Mouse (Mus musculus): ENCODE measurements around the gene Dmkn. TPM values are rescaled to one million over a fixed set of nuclear protein-coding genes. Genes with fewer than 3 reads are reported as not detected.
"Not testable (repeated sequence)": the region's sequence is repeated elsewhere in the genome, so short reads cannot be mapped to it uniquely, and the experiment has no call there.

Dmkn gene
- total RNA-seq, 2 experiments from 2014 or later, result 0.98 to 1.2 TPM

- TF ChIP-seq CTCF (IDR thresholded peaks at IDR 0.05), result peak; percentile 45
- Histone ChIP-seq H3K27ac (no peak overlapping the region), H3K4me3 (no peak overlapping the region)
- intact Hi-C loops (cut with DNase I), result no loop called here
- peak; percentile 27 for DNase-seq
These were observed 42.4 kb downstream of the Dmkn start for GRCm38 (mm10) chr7:30805924-30806323.

- Histone ChIP-seq H3K4me3 (no peak overlapping the region), H3K27ac (no peak overlapping the region)
- intact Hi-C loops (cut with DNase I), result no loop called here
- TF ChIP-seq CTCF (IDR thresholded peaks at IDR 0.05), result peak; percentile 9; the same call in 1 of the 2 replicates
- no peak for DNase-seq
These were observed 46.8 kb downstream of the Dmkn start for GRCm38 (mm10) chr7:30810319-30810718.

DNA sequence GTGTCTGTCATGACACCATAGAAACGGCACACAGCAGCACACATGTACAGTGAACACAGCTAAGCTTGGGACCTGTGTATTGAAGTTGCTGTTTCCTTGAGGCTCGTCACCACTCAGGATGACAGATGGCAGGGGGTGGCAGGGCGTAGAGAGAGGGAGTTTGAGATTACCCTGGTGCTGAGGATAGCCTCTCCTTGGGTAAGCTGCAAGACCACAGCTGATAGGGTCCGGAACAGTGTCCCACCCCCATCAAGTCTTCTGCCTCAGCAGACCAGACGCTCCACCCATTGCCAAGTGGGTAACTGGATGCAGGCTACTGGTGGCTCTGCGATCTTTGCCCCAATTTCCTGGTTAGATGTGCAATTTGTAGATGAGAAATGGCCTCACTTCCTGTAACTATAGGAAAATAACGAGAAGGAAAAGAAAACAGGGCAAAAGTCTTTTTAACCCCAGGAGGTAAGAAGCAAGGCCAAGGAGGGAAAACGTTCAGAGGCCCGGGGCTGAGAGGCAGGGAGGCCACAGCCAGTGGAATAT, 48.3 kb downstream of the Dmkn start:
- Histone ChIP-seq H3K4me3 (no peak overlapping the region), H3K27ac (no peak overlapping the region)
- no peak for DNase-seq
- TF ChIP-seq CTCF (IDR thresholded peaks at IDR 0.05), result no peak
- intact Hi-C loops (cut with DNase I), result no loop called here

- Histone ChIP-seq H3K27ac (no peak overlapping the region), H3K4me3 (no peak overlapping the region)
- no peak for TF ChIP-seq CTCF (IDR thresholded peaks at IDR 0.05)
- intact Hi-C loops (cut with DNase I), result no loop called here
- DNase-seq, result no peak
These were observed 48.8 kb downstream of the Dmkn start for GRCm38 (mm10) chr7:30812291-30812807.

GRCm38 (mm10) chr7:30820131-30820530, 56.6 kb downstream of the Dmkn start:
- no peak overlapping the region for H3K4me3 ChIP-seq
- no peak for TF ChIP-seq CTCF (IDR thresholded peaks at IDR 0.05)
- no peak overlapping the region for H3K27ac ChIP-seq
- no peak for DNase-seq
- intact Hi-C loops (cut with DNase I), result no loop called here

DNA sequence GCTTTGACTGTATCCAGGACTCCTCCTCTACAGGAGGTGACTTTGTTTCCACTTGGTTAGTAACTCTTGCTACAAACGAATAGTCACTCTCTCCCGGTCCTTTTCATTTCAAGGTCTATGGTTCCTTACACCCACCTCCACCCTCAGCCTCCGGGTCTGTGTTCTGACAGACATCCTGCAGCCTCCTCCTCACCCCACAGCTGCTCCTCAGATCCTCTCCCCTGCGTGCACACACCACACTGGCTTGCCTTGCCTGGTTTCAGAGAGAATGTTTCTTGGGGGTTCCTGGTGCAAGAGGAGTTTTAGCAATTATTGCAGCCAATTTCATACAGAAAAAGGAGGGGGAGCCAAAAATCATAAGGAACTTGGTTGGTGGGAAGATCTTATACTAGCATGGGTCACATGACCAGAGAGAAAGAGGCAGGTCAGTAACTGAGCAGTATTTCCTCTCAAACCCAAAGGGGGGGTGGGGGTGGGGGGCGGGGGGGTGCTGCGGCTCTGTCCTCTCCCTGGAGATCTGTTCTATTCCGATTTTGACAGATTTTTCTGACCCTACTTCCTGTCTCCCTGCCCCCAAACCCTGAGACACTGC, 57.4 kb downstream of the Dmkn start:
- Histone ChIP-seq H3K27ac (no peak overlapping the region), H3K4me3 (no peak overlapping the region)
- intact Hi-C loops (cut with DNase I), result no loop called here
- TF ChIP-seq CTCF (IDR thresholded peaks at IDR 0.05), result no peak
- DNase-seq, result no peak

DNA sequence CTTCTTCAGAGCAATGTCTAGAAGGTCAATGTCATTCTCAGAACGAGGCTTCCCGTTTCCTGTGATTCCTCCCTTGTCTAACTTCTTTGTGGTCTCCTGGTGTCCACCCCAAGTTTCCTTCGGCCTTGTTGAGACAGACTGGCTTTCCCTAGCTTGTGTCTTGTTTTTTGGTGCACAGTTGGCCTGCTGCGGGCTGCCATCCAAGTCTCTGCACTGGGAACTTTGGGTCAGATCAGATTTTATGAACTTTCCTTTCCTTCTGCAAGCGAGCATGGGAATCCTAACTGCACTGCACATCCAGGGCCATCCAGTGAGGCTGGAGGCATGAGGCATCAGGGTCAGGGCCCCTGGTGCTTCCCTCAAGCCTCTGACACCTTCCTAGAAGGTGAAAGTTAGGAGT, 58.0 kb downstream of the Dmkn start:
- H3K27ac ChIP-seq, result no peak overlapping the region
- no peak overlapping the region for H3K4me3 ChIP-seq
- no peak for TF ChIP-seq CTCF (IDR thresholded peaks at IDR 0.05)
- no peak for DNase-seq
- intact Hi-C loops (cut with DNase I), result no loop called here

DNA sequence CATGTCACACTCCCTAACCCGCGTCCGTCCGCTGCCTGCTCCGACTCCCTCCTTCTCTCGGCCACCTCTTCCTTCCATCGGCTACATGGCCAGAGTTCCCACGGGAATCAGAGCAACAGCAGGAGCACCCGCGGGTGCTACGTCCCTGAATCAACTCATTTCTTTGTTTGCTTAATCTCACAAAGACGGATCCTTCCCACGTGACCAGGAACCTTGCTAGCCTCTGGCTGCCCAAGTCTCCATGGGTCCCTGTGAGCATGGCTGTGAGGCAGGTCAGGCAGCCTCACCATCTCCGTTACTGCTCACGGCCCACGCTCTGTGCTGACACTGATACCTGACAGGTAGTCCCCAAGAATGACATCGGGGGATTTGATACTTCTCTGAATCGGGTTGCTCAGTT, 60.1 kb downstream of the Dmkn start, which contains the start of gene Ffar2:
Ffar2 (minus strand) TSS at position 101 of the 400 bp plus-strand sequence.
- Histone ChIP-seq H3K4me3 (no peak within 1 kb of the TSS), H3K27ac (no peak within 1 kb of the TSS)
- no peak for TF ChIP-seq CTCF (IDR thresholded peaks at IDR 0.05)
- no peak for DNase-seq
- intact Hi-C loops (cut with DNase I), result no loop called here

DNA sequence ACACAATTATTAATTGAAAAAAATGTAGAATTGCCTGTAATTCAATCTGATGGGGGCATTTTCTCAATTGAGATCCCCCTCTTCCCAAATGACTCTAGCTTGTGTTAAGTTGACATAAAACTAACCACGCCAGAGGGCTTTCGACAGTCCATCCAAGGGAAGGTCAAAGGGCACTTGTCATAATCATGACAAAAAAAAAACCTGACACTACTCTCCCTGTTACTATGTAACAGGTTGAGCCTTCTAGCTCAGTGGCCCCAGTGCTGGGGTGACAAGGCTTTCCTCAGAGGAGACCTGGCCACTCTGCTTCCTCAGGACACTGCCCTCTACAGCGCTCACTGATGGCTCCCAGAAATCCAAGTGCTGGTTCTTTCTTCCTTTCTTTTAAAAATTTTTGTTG, 60.8 kb downstream of the Dmkn start:
- intact Hi-C loops (cut with DNase I), result no loop called here
- H3K27ac ChIP-seq, result no peak overlapping the region
- no peak for TF ChIP-seq CTCF (IDR thresholded peaks at IDR 0.05)

DNA sequence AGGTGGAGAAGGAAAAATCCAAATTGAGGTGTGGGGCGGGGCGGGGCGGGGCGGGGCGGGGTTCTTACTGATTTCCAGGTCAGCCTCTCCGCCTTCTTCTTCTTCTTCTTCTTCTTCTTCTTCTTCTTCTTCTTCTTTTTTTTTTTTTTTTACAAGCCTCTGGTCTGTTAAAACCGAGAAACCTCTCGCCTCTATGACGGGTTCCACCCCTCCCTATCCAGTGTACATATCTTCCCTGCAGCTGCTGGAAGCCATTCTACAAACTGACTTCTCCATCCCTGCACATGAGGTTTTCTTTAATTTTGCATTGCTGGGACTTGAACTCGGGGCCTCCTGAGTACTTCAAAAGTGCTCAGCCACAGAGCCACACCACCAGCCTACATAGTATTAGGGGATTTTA, 63.1 kb downstream of the Dmkn start:
- Histone ChIP-seq H3K27ac (no peak overlapping the region), H3K4me3 (no peak overlapping the region)
- intact Hi-C loops (cut with DNase I), result no loop called here

More for the DNA sequence above, 60.8 kb downstream of the Dmkn start:
- DNase-seq, result no peak
- no peak overlapping the region for H3K4me3 ChIP-seq

DNA sequence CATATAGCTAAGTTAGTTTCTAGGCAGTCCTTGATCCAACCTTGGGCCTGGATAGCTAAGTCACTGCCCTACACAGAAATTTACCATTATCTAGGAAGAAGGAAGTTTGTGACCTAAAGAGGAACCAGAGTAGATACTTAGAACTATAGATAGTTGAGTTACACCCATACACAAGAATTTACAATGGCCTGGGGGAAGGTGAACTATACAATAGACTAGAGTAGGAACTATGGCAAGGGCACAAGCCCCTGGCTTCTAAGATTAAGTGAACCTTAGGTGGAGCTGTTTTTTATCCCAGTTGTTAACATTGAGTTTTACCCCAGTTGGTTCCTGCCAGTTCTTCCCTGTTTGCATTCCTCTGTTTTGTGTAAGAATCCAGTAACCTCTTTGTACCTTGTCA, 65.3 kb downstream of the Dmkn start:
- H3K4me3 ChIP-seq; H3K27ac ChIP-seq; DNase-seq; intact Hi-C loops (cut with DNase I): not testable (repeated sequence)

More for the DNA sequence above, 63.1 kb downstream of the Dmkn start:
- DNase-seq, result no peak
- TF ChIP-seq CTCF (IDR thresholded peaks at IDR 0.05), result no peak

DNA sequence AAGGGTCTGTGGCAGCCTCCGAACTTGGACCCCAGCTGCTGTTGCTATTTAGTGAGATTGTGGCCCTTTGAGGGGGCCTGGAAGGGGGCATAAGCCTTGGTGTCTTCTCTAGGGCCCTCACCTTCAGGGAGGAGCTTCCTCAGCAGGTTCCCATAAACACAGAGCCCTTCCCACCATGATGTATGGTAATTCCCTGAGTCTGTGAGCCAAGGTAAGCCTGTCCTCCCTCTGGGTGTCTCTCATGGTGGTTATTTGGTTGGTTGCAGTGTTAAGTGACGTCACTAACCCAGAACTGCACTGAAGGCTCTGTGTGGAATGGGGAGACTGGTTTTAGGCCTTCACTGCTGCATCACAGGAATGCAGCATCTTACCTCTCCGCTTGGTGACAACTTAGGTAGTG, 65.9 kb downstream of the Dmkn start:
- no peak overlapping the region for H3K4me3 ChIP-seq
- intact Hi-C loops (cut with DNase I), result no loop called here
- no peak for TF ChIP-seq CTCF (IDR thresholded peaks at IDR 0.05)
- no peak overlapping the region for H3K27ac ChIP-seq
- DNase-seq, result no peak

Other genes starting within 250 kb of the Dmkn start
- gene Arhgap33, start 228.7 kb upstream of the Dmkn start, total RNA-seq (2021), result under 1 TPM; 0.31 to 0.47 TPM
- 1,000 to 10,000 TPM in 1 of 2 experiments, 100 to 1,000 TPM in 1; 867 to 2,532 TPM for gene Hspb6, start 211.6 kb upstream of the Dmkn start, total RNA-seq (2021)
- 1 to 10 TPM; 5.5 to 7.3 TPM for gene Proser3, start 211.5 kb upstream of the Dmkn start, total RNA-seq (2021)
- gene Lin37, start 203.9 kb upstream of the Dmkn start, total RNA-seq (2021), result 10 to 100 TPM in 1 of 2 experiments, 1 to 10 TPM in 1; 9.2 to 10.5 TPM
- 10 to 100 TPM; 53.8 to 62.5 TPM for gene U2af1l4, start 200.5 kb upstream of the Dmkn start, total RNA-seq (2021)
- gene Gm49396, start 200.4 kb upstream of the Dmkn start, total RNA-seq (2021), result 1 to 10 TPM; 1.8 to 2.2 TPM
- gene Psenen, start 200.1 kb upstream of the Dmkn start, total RNA-seq (2021), result 100 to 1,000 TPM; 116 to 123 TPM
- gene Igflr1, start 198.3 kb upstream of the Dmkn start, total RNA-seq (2021), result 1 to 10 TPM; 1.1 to 1.5 TPM
- 10 to 100 TPM; 13.3 to 16.3 TPM for gene Kmt2b, start 175.0 kb upstream of the Dmkn start, total RNA-seq (2021)
- under 1 TPM in 1 of 2 experiments, not detected in 1; 0.33 TPM for gene Zbtb32, start 164.8 kb upstream of the Dmkn start, total RNA-seq (2021)
- gene Upk1a, start 150.9 kb upstream of the Dmkn start, total RNA-seq (2021), result under 1 TPM in 1 of 2 experiments, not detected in 1; 0.17 TPM
- 1,000 to 10,000 TPM; 1,338 to 2,234 TPM for gene Cox6b1, start 137.6 kb upstream of the Dmkn start, total RNA-seq (2021)
- gene Etv2, start 127.9 kb upstream of the Dmkn start, total RNA-seq (2021), result not detected
- 10 to 100 TPM; 37.4 to 38.3 TPM for gene Rbm42, start 113.4 kb upstream of the Dmkn start, total RNA-seq (2021)
- 1 to 10 TPM; 3.7 to 4.2 TPM for gene Haus5, start 98.8 kb upstream of the Dmkn start, total RNA-seq (2021)
- 1 to 10 TPM; 2.7 to 4.9 TPM for gene Pmis2, start 92.2 kb upstream of the Dmkn start, total RNA-seq (2021)
- gene 2200002J24Rik, start 64.8 kb upstream of the Dmkn start, total RNA-seq (2021), result not detected
- under 1 TPM; 0.13 to 0.14 TPM for gene Atp4a, start 51.5 kb upstream of the Dmkn start, total RNA-seq (2021)
- gene Tmem147, start 34.2 kb upstream of the Dmkn start, total RNA-seq (2021), result 100 to 1,000 TPM; 232 to 255 TPM
- gene Gapdhs, start 20.1 kb upstream of the Dmkn start, total RNA-seq (2021), result not detected
- 1 to 10 TPM; 2.8 to 4.7 TPM for gene Sbsn, start 12.3 kb upstream of the Dmkn start, total RNA-seq (2021)
- gene Krtdap, start 24.1 kb downstream of the Dmkn start, total RNA-seq (2021), result under 1 TPM in 1 of 2 experiments, not detected in 1; 0.78 TPM
- under 1 TPM in 1 of 2 experiments, not detected in 1; 0.14 TPM for gene Ffar2, start 60.0 kb downstream of the Dmkn start, total RNA-seq (2021)
- gene Ffar3, start 92.4 kb downstream of the Dmkn start, total RNA-seq (2021), result not detected
- gene Ffar1, start 97.8 kb downstream of the Dmkn start, total RNA-seq (2021), result not detected
- gene Cd22, start 116.6 kb downstream of the Dmkn start, total RNA-seq (2021), result under 1 TPM in 1 of 2 experiments, not detected in 1; 0.31 TPM
- gene Mag, start 151.1 kb downstream of the Dmkn start, total RNA-seq (2021), result under 1 TPM; 0.22 to 0.71 TPM
- not detected for gene Hamp2, start 160.9 kb downstream of the Dmkn start, total RNA-seq (2021)
- gene Hamp, start 180.3 kb downstream of the Dmkn start, total RNA-seq (2021), result not detected
- 100 to 1,000 TPM in 1 of 2 experiments, 10 to 100 TPM in 1; 85.9 to 102 TPM for gene Usf2, start 193.0 kb downstream of the Dmkn start, total RNA-seq (2021)
- under 1 TPM; 0.31 to 0.41 TPM for gene Lsr, start 209.7 kb downstream of the Dmkn start, total RNA-seq (2021)
- not detected for gene Fam187b, start 210.0 kb downstream of the Dmkn start, total RNA-seq (2021)

Data from gastrocnemius, adult 2 months (tissue).